8 mouse cellular contexts compared by ENCODE assay signal in the genomic region with DNA sequence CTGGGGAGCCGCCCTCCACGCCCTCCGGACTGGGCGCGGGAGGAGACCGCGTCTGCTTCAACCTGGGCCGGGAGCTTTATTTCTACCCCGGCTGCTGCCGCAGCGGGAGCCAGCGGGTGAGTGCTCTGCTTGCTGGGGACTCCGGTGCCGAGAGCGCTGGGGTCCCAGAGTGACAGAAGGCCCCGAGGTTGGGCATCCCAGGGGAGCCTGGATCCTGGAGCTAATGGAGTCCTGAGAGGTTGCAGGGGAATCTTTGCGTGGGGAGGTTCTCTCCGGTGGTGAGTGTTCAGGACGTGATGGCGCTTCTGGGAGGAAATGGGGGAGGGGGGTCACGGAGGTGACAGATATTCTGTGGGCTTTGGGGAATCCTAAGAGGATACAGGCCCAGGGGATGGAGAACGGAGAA. TPM values are rescaled to one million over a fixed set of nuclear protein-coding genes. Genes with fewer than 3 reads are reported as not detected.
DNase-seq lines count a peak whose midpoint lies in the region; ATAC-seq and TF ChIP-seq lines count a peak whose summit lies in the region.

No protein-coding gene starts in this region.

- H3K4me1 ChIP-seq in embryonic facial prominence, embryonic 10.5 days = peaks cover 27% of the 10 kb centered on the region
- peaks cover 11% of the 10 kb centered on the region for H3K4me1 ChIP-seq in hindbrain, embryonic 11.5 days (replicated peaks; ENCODE audit: control insufficient read depth, insufficient read depth, low read length)
- peaks cover 37% of the 10 kb centered on the region for H3K4me1 ChIP-seq in liver, embryonic 15.5 days (replicated peaks)
- peaks cover 28% of the 10 kb centered on the region for H3K4me1 ChIP-seq in testis, adult 2 months (ENCODE audit: control insufficient read depth, insufficient read depth, low read length)

- WGBS in embryonic facial prominence, embryonic 10.5 days = under 1% methylated on average over 22 of the region's 22 CpGs
- WGBS in hindbrain, embryonic 11.5 days = under 1% methylated on average over 22 of the region's 22 CpGs
- WGBS in liver, embryonic 15.5 days (ENCODE audit: insufficient replicate concordance) = under 1% methylated on average over 22 of the region's 22 CpGs

- peak overlapping the region; percentile 90 for H3K4me2 ChIP-seq in hindbrain, embryonic 11.5 days (replicated peaks; ENCODE audit: low read depth, low read length)
- peak overlapping the region; percentile 92 for H3K4me2 ChIP-seq in liver, embryonic 15.5 days

- H3K36me3 ChIP-seq in embryonic facial prominence, embryonic 10.5 days (replicated peaks) = peaks cover 41% of the 10 kb centered on the region
- peaks cover 16% of the 10 kb centered on the region for H3K36me3 ChIP-seq in hindbrain, embryonic 11.5 days (ENCODE audit: control insufficient read depth, insufficient read depth, low read length)
- peaks cover 24% of the 10 kb centered on the region for H3K36me3 ChIP-seq in liver, embryonic 15.5 days (replicated peaks)
- H3K36me3 ChIP-seq in testis, adult 2 months (ENCODE audit: control insufficient read depth, insufficient read depth, low read length) = no peaks in the 10 kb centered on the region

- H3K27me3 ChIP-seq in embryonic facial prominence, embryonic 10.5 days (replicated peaks; ENCODE audit: low read depth, poor library complexity, severe bottlenecking) = no peaks in the 10 kb centered on the region
- no peaks in the 10 kb centered on the region for H3K27me3 ChIP-seq in hindbrain, embryonic 11.5 days (ENCODE audit: control insufficient read depth, insufficient read depth, low read length)
- H3K27me3 ChIP-seq in liver, embryonic 15.5 days = peaks cover 52% of the 10 kb centered on the region
- H3K27me3 ChIP-seq in testis, adult 2 months (ENCODE audit: control insufficient read depth, insufficient read depth, low read length) = no peaks in the 10 kb centered on the region

- no peak for DNase-seq in frontal cortex, postnatal 25 days (ENCODE audit: low spot score in 2 of 2)
- DNase-seq in A20 (ENCODE audit: low read depth, low spot score) = peak; percentile 46
- DNase-seq in embryonic facial prominence, embryonic 10.5 days (ENCODE audit: low spot score) = peak; percentile 46
- DNase-seq in hindbrain, embryonic 11.5 days (ENCODE audit: low spot score) = peak; percentile 41
- DNase-seq in frontal cortex, adult 2 months (ENCODE audit: extremely low spot score in 1 of 2, low spot score in 1 of 2) = no peak

- H3K27ac ChIP-seq in embryonic facial prominence, embryonic 10.5 days (replicated peaks) = peak overlapping the region; percentile 93
- peak overlapping the region; percentile 53 for H3K27ac ChIP-seq in hindbrain, embryonic 11.5 days (ENCODE audit: low read depth, low read length)
- H3K27ac ChIP-seq in liver, embryonic 15.5 days (replicated peaks) = peak overlapping the region; percentile 81
- H3K27ac ChIP-seq in testis, adult 2 months (ENCODE audit: control insufficient read depth, insufficient read depth, low read depth, low read length) = peak overlapping the region; percentile 82

- no peak for TF ChIP-seq POLR2A in testis, adult 2 months (IDR thresholded peaks at IDR 0.05; ENCODE audit: control insufficient read depth, low read depth, low read length)

- ATAC-seq in frontal cortex, adult (ENCODE audit: low TSS enrichment) = peak; percentile 22; the same call in 1 of the 2 replicates
- no peak; the same call in 1 of the 2 replicates for ATAC-seq in hindbrain, embryonic 11.5 days (ENCODE audit: low FRiP score)
- ATAC-seq in liver, embryonic 15.5 days (ENCODE audit: insufficient read depth) = no peak

- no peaks in the 10 kb centered on the region for H3K9me3 ChIP-seq in embryonic facial prominence, embryonic 10.5 days
- no peaks in the 10 kb centered on the region for H3K9me3 ChIP-seq in hindbrain, embryonic 11.5 days (ENCODE audit: control insufficient read depth, low read length)
- no peaks in the 10 kb centered on the region for H3K9me3 ChIP-seq in liver, embryonic 15.5 days (replicated peaks)

- H3K4me3 ChIP-seq in embryonic facial prominence, embryonic 10.5 days = peak overlapping the region; percentile 99
- peak overlapping the region; percentile 99 for H3K4me3 ChIP-seq in hindbrain, embryonic 11.5 days (ENCODE audit: low read depth, low read length)
- peak overlapping the region; percentile 82 for H3K4me3 ChIP-seq in liver, embryonic 15.5 days (replicated peaks)
- peak overlapping the region; percentile 93 for H3K4me3 ChIP-seq in testis, adult 2 months (ENCODE audit: control insufficient read depth, low read depth, low read length)

- TF ChIP-seq CTCF in testis, adult 2 months (IDR thresholded peaks at IDR 0.05; ENCODE audit: control insufficient read depth, insufficient read depth, insufficient replicate concordance, low read depth, low read length) = no peak

- H3K9ac ChIP-seq in hindbrain, embryonic 11.5 days (ENCODE audit: low read depth, low read length) = peak overlapping the region; percentile 99
- H3K9ac ChIP-seq in liver, embryonic 15.5 days = peak overlapping the region; percentile 76

RNA-seq across cellular contexts. Expression of a gene that starts 0.6 kb away (rescaled TPM):
- 16.8 and 18.0 TPM in 2 replicates for polyA plus RNA-seq in embryonic facial prominence, embryonic 10.5 days (2016; fragmentation: Nextera tagmentation; extraction: Ambion mirVana)
- polyA plus RNA-seq in hindbrain, embryonic 11.5 days (2014; fragmentation: Nextera tagmentation; extraction: Ambion mirVana) = 18.3 and 20.2 TPM in 2 replicates
- polyA plus RNA-seq in liver, embryonic 15.5 days (2015; fragmentation: Nextera tagmentation; extraction: Ambion mirVana) = 3.6 and 5.4 TPM in 2 replicates
- 83.7 and 92.1 TPM in 2 replicates for polyA plus RNA-seq in testis, adult 2 months (2012; rRNA removed)
- 174 and 178 TPM in 2 replicates for polyA plus RNA-seq in frontal cortex, adult 2 months (2012; rRNA removed)

RNA-seq across cellular contexts. Expression of a gene that starts 7.1 kb away (rescaled TPM):
- polyA plus RNA-seq in embryonic facial prominence, embryonic 10.5 days (2016; fragmentation: Nextera tagmentation; extraction: Ambion mirVana) = 7.0 and 9.1 TPM in 2 replicates
- polyA plus RNA-seq in hindbrain, embryonic 11.5 days (2014; fragmentation: Nextera tagmentation; extraction: Ambion mirVana) = 10.3 and 12.2 TPM in 2 replicates
- 13.9 and 15.8 TPM in 2 replicates for polyA plus RNA-seq in liver, embryonic 15.5 days (2015; fragmentation: Nextera tagmentation; extraction: Ambion mirVana)
- polyA plus RNA-seq in testis, adult 2 months (2012; rRNA removed) = 75.3 and 91.2 TPM in 2 replicates
- polyA plus RNA-seq in frontal cortex, adult 2 months (2012; rRNA removed) = 50.3 and 59.6 TPM in 2 replicates

RNA-seq across cellular contexts. Expression of a gene that starts 17.8 kb away (rescaled TPM):
- 6.3 and 7.6 TPM in 2 replicates for polyA plus RNA-seq in embryonic facial prominence, embryonic 10.5 days (2016; fragmentation: Nextera tagmentation; extraction: Ambion mirVana)
- 6.2 and 7.2 TPM in 2 replicates for polyA plus RNA-seq in hindbrain, embryonic 11.5 days (2014; fragmentation: Nextera tagmentation; extraction: Ambion mirVana)
- 0.90 and 1.2 TPM in 2 replicates for polyA plus RNA-seq in liver, embryonic 15.5 days (2015; fragmentation: Nextera tagmentation; extraction: Ambion mirVana)
- polyA plus RNA-seq in testis, adult 2 months (2012; rRNA removed) = 3.3 and 3.5 TPM in 2 replicates
- 5.4 and 5.7 TPM in 2 replicates for polyA plus RNA-seq in frontal cortex, adult 2 months (2012; rRNA removed)

RNA-seq across cellular contexts. Expression of a gene that starts 22.1 kb away (rescaled TPM):
- polyA plus RNA-seq in embryonic facial prominence, embryonic 10.5 days (2016; fragmentation: Nextera tagmentation; extraction: Ambion mirVana) = not detected in 2 replicates
- not detected in 2 replicates for polyA plus RNA-seq in hindbrain, embryonic 11.5 days (2014; fragmentation: Nextera tagmentation; extraction: Ambion mirVana)
- not detected in 2 replicates for polyA plus RNA-seq in liver, embryonic 15.5 days (2015; fragmentation: Nextera tagmentation; extraction: Ambion mirVana)
- 226 and 241 TPM in 2 replicates for polyA plus RNA-seq in testis, adult 2 months (2012; rRNA removed)
- polyA plus RNA-seq in frontal cortex, adult 2 months (2012; rRNA removed) = 0.14 and 0.17 TPM in 2 replicates

RNA-seq across cellular contexts. Expression of a gene that starts 41.6 kb away (rescaled TPM):
- polyA plus RNA-seq in embryonic facial prominence, embryonic 10.5 days (2016; fragmentation: Nextera tagmentation; extraction: Ambion mirVana) = 0.99 and 1.9 TPM in 2 replicates
- 1.0 and 1.4 TPM in 2 replicates for polyA plus RNA-seq in hindbrain, embryonic 11.5 days (2014; fragmentation: Nextera tagmentation; extraction: Ambion mirVana)
- 0.14 and 0.17 TPM in 2 replicates for polyA plus RNA-seq in liver, embryonic 15.5 days (2015; fragmentation: Nextera tagmentation; extraction: Ambion mirVana)
- 13.2 and 16.4 TPM in 2 replicates for polyA plus RNA-seq in testis, adult 2 months (2012; rRNA removed)
- 1.1 and 1.4 TPM in 2 replicates for polyA plus RNA-seq in frontal cortex, adult 2 months (2012; rRNA removed)

Comparison
In these comparisons a context has a peak if more than half of its experiments do, and no peak if none do; other contexts are left out.
1. DNase-seq: peak in A20 (single experiment), embryonic facial prominence, embryonic 10.5 days (single experiment) and hindbrain, embryonic 11.5 days (single experiment); none in frontal cortex, postnatal 25 days (0 of 2) and frontal cortex, adult 2 months (0 of 2).
2. Peak in every context shown above with its lines, with median percentiles within 50 percentile points of each other: H3K27ac ChIP-seq and H3K4me3 ChIP-seq.